In genomic region chr11:44412276-44412675, GRCm38 (mm10) we compare ENCODE assay signal across 14 mouse cellular contexts. TPM values are rescaled to one million over a fixed set of nuclear protein-coding genes. Genes with fewer than 3 reads are reported as not detected.
A peak's percentile ranks its signal among the peaks of the same experiment; 100 is the strongest.
DNase-seq lines count a peak whose midpoint lies in the region; ATAC-seq and TF ChIP-seq lines count a peak whose summit lies in the region.
"Had no signal": no experiment of that assay in that cellular context is flagged by ENCODE, and none has a peak within 500 bp of the region (broad histone marks: within the 10 kb centered on the region; RNA-seq: fewer than 3 reads in every experiment).

No protein-coding gene starts in this region.

- ATAC-seq in hindbrain, embryonic 16.5 days: no peak
- no peak for ATAC-seq in heart, embryonic 12.5 days (ENCODE audit: insufficient number of reproducible peaks, low FRiP score)

- in situ Hi-C loops in CH12.LX (cut with MboI; ENCODE audit: low pct_ligation_motif_present, low pct_unique_long_range_greater_than_20kb, low sequenced_read_pairs): no loop called here

- no peak overlapping the region for H3K4me2 ChIP-seq in CH12.LX (ENCODE audit: insufficient read depth, low read depth, poor library complexity, severe bottlenecking)
- no peak overlapping the region for H3K4me2 ChIP-seq in hindbrain, embryonic 16.5 days (ENCODE audit: low read length)
- H3K4me2 ChIP-seq in heart, embryonic 12.5 days: no peak overlapping the region

- no peak overlapping the region for H3K9ac ChIP-seq in CH12.LX (ENCODE audit: insufficient read depth, low read depth)
- no peak overlapping the region for H3K9ac ChIP-seq in hindbrain, embryonic 16.5 days (ENCODE audit: low read depth, low read length)
- H3K9ac ChIP-seq in heart, embryonic 12.5 days: no peak overlapping the region

- H3K9me3 ChIP-seq in CH12.LX (replicated peaks; ENCODE audit: low read length): no peaks in the 10 kb centered on the region
- no peaks in the 10 kb centered on the region for H3K9me3 ChIP-seq in hindbrain, embryonic 16.5 days (ENCODE audit: control insufficient read depth, low read length)
- H3K9me3 ChIP-seq in heart, embryonic 12.5 days (replicated peaks): no peaks in the 10 kb centered on the region

- no peak overlapping the region for H3K27ac ChIP-seq in layer of hippocampus, adult 2 months
- no peak overlapping the region for H3K27ac ChIP-seq in CH12.LX (ENCODE audit: insufficient read depth, low read depth)
- H3K27ac ChIP-seq in hindbrain, embryonic 16.5 days (ENCODE audit: low read depth, low read length): no peak overlapping the region
- H3K27ac ChIP-seq in heart, embryonic 12.5 days (ENCODE audit: poor library complexity, severe bottlenecking): no peak overlapping the region

- no peaks in the 10 kb centered on the region for H3K27me3 ChIP-seq in CH12.LX (replicated peaks)
- no peaks in the 10 kb centered on the region; the same call in 1 of the 2 replicates for H3K27me3 ChIP-seq in splenic B cell, adult 2 months (ENCODE audit: control insufficient read depth, insufficient read depth, low read length, poor library complexity, severe bottlenecking)
- H3K27me3 ChIP-seq in hindbrain, embryonic 16.5 days (replicated peaks; ENCODE audit: control insufficient read depth, insufficient read depth, low read length): no peaks in the 10 kb centered on the region
- H3K27me3 ChIP-seq in heart, embryonic 12.5 days (replicated peaks): peaks cover 25% of the 10 kb centered on the region

- H3K4me3 ChIP-seq in layer of hippocampus, adult 2 months: no peak overlapping the region
- no peak overlapping the region for H3K4me3 ChIP-seq in CH12.LX (replicated peaks in 1 of 3; ENCODE audit: low read depth in 2 of 3, low read length in 2 of 3, poor library complexity in 1 of 3)
- H3K4me3 ChIP-seq in hindbrain, embryonic 16.5 days (ENCODE audit: low read length): no peak overlapping the region
- no peak overlapping the region for H3K4me3 ChIP-seq in heart, embryonic 12.5 days

- dilution Hi-C loops in CH12.LX (cut with MboI; ENCODE audit: extremely low pct_ligation_motif_present, extremely low pct_unique_long_range_greater_than_20kb, low sequenced_read_pairs): no loop called here

- TF ChIP-seq EP300 in CH12.LX (IDR thresholded peaks at IDR 0.05; ENCODE audit: low read length): no peak

- H3K36me3 ChIP-seq in CH12.LX (replicated peaks in 1 of 2; ENCODE audit: control insufficient read depth in 1 of 2, insufficient read depth in 1 of 2, low read length in 1 of 2): no peaks in the 10 kb centered on the region
- no peaks in the 10 kb centered on the region for H3K36me3 ChIP-seq in splenic B cell, adult 2 months (ENCODE audit: control insufficient read depth, insufficient read depth, low read length, poor library complexity, severe bottlenecking)
- no peaks in the 10 kb centered on the region for H3K36me3 ChIP-seq in hindbrain, embryonic 16.5 days (ENCODE audit: control insufficient read depth, insufficient read depth, low read length)
- no peaks in the 10 kb centered on the region for H3K36me3 ChIP-seq in heart, embryonic 12.5 days

- TF ChIP-seq RAD21 in CH12.LX (IDR thresholded peaks at IDR 0.05; ENCODE audit: low read depth, low read length): peak; percentile 78

- TF ChIP-seq POLR2A in CH12.LX (IDR thresholded peaks at IDR 0.05; ENCODE audit: low read depth, low read length): no peak

- H3K4me1 ChIP-seq in CH12.LX (ENCODE audit: control insufficient read depth in 1 of 2, insufficient read depth in 2 of 2): peaks cover 3 to 5% of the 10 kb centered on the region in 2 experiments
- no peaks in the 10 kb centered on the region; the same call in 1 of the 2 replicates for H3K4me1 ChIP-seq in hindbrain, embryonic 16.5 days (ENCODE audit: control insufficient read depth, insufficient read depth, low read depth, low read length)
- no peaks in the 10 kb centered on the region for H3K4me1 ChIP-seq in heart, embryonic 12.5 days (replicated peaks)

- H3K79me2 ChIP-seq in CH12.LX (replicated peaks; ENCODE audit: control insufficient read depth, extremely low read depth, insufficient read depth, poor library complexity, severe bottlenecking): no peaks in the 10 kb centered on the region

- 88% methylated on average over 8 of the region's 8 CpGs for WGBS in hindbrain, embryonic 16.5 days
- WGBS in heart, embryonic 12.5 days: 83% methylated on average over 8 of the region's 8 CpGs

- DNase-seq in layer of hippocampus, adult 2 months (ENCODE audit: low spot score in 2 of 2): no peak
- no peak for DNase-seq in layer of hippocampus, postnatal 10 days (ENCODE audit: low spot score in 2 of 2)
- DNase-seq in CH12.LX (ENCODE audit: extremely low read depth) (peak; percentile 37), ZHBTc4 (ENCODE audit: low read depth, low spot score) (peak; percentile 12)
- DNase-seq in splenic B cell, adult 2 months (ENCODE audit: low read depth, low spot score): peak; percentile 54
- DNase-seq in layer of hippocampus, adult 11-12 months (ENCODE audit: low spot score): no peak
- DNase-seq: cerebellum, postnatal 36 days; right cerebral cortex, postnatal 25 days had no signal

- peak; percentile 16; the same call in 1 of the 2 replicates for TF ChIP-seq CTCF in layer of hippocampus, adult 2 months (conservative IDR thresholded peaks at IDR 0.05)
- peak in 1 of 2 experiments; percentile 87; a peak in 2 of 4 replicates for TF ChIP-seq CTCF in CH12.LX (conservative IDR thresholded peaks at IDR 0.05 in 1 of 2, IDR thresholded peaks at IDR 0.05 in 1 of 2; ENCODE audit: low read depth in 2 of 2, low read length in 2 of 2)

TF ChIP-seq in CH12.LX, 34 proteins besides CTCF, POLR2A, EP300 and RAD21:
- TF ChIP-seq ZC3H11A (IDR thresholded peaks at IDR 0.05; ENCODE audit: low read depth, low read length) (peak; percentile 51), MAZ (IDR thresholded peaks at IDR 0.05; ENCODE audit: low read depth, low read length) (no peak), ZNF384 (IDR thresholded peaks at IDR 0.05; ENCODE audit: low read depth, low read length) (no peak), SMC3 (IDR thresholded peaks at IDR 0.05; ENCODE audit: low read depth, low read length) (peak; percentile 90), IRF4 (IDR thresholded peaks at IDR 0.05; ENCODE audit: low read depth, low read length) (peak; percentile 59; the same call in 1 of the 2 replicates), TCF12 (IDR thresholded peaks at IDR 0.05; ENCODE audit: low read depth, low read length) (0 out of 2 replicates have a peak, but pooled peaks have one; percentile 20)

RNA-seq across cellular contexts. Expression of gene Il12b, which starts 12.4 kb away (rescaled TPM):
- total RNA-seq in layer of hippocampus, adult 2 months (2021): not detected
- total RNA-seq in layer of hippocampus, postnatal 10 days (2021): not detected
- not detected in 2 replicates for total RNA-seq in CH12.LX (2012; rRNA removed)
- total RNA-seq in CH12.LX (2014; rRNA removed): 0.23 TPM in 1 of 2 replicates, not detected in the other
- polyA plus RNA-seq in CH12.LX (2012; ENCODE audit: insufficient read length, low read depth): not detected in 2 replicates
- not detected in 2 replicates for polyA plus RNA-seq in hindbrain, embryonic 16.5 days (2015; fragmentation: Nextera tagmentation; extraction: Ambion mirVana)
- polyA plus RNA-seq in heart, embryonic 12.5 days (2016; fragmentation: Nextera tagmentation; extraction: Ambion mirVana): 0.27 TPM in 1 of 2 replicates, not detected in the other
- total RNA-seq: gastrocnemius, adult 18-20 months; heart, postnatal 10 days; layer of hippocampus, adult 18-20 months had no signal
- polyA plus RNA-seq: neural tube, embryonic 14.5 days had no signal

RNA-seq across cellular contexts. Expression of gene Ublcp1, which starts 58.0 kb away (rescaled TPM):
- total RNA-seq in layer of hippocampus, adult 2 months (2021): 10 to 100 TPM; 50.1 to 50.4 TPM
- 10 to 100 TPM; 39.8 to 40.2 TPM for total RNA-seq in layer of hippocampus, postnatal 10 days (2021)
- 18.9 and 20.2 TPM in 2 replicates for total RNA-seq in CH12.LX (2012; rRNA removed)
- 34.1 and 45.6 TPM in 2 replicates for total RNA-seq in CH12.LX (2014; rRNA removed)
- 24.9 and 26.7 TPM in 2 replicates for polyA plus RNA-seq in CH12.LX (2012; ENCODE audit: insufficient read length, low read depth)
- 57.2 and 60.6 TPM in 2 replicates for polyA plus RNA-seq in hindbrain, embryonic 16.5 days (2015; fragmentation: Nextera tagmentation; extraction: Ambion mirVana)
- 42.1 and 48.4 TPM in 2 replicates for polyA plus RNA-seq in heart, embryonic 12.5 days (2016; fragmentation: Nextera tagmentation; extraction: Ambion mirVana)

Comparison
In these comparisons a context has a peak if more than half of its experiments do, and no peak if none do; other contexts are left out.
1. DNase-seq: peak in CH12.LX (single experiment), ZHBTc4 (single experiment) and splenic B cell, adult 2 months (single experiment); none in layer of hippocampus, adult 2 months (0 of 2), layer of hippocampus, postnatal 10 days (0 of 2) and layer of hippocampus, adult 11-12 months (single experiment).